Mouse (Mus musculus) hindbrain, postnatal 0 days (tissue): Measurements from ENCODE around the gene Pitpnc1. TPM values are rescaled to one million over a fixed set of nuclear protein-coding genes. Genes with fewer than 3 reads are reported as not detected.

ENCODE experiments used
- ATAC-seq: fragments of 200-750 bp; cut with Nextera tagmentation; 2 replicates; pipeline ENCODE4 v1.8.0; 2017; ENCODE audit warnings: mild to moderate bottlenecking, moderate TSS enrichment, moderate library complexity
- DNase-seq: peaks from one replicate; pipeline ENCODE4 v3.0.0-alpha.2; 2015; ENCODE audit warnings: low spot score
- H3K27ac ChIP-seq: fragments of 300-500 bp; sonication (generic); 2 replicates; pipeline ENCODE4 v1.5.1; 2014; ENCODE audit warnings: mild to moderate bottlenecking
- H3K27me3 ChIP-seq: fragments of 300-500 bp; sonication (generic); 2 replicates; pipeline ENCODE4 v1.6.1; 2014; ENCODE audit warnings: low read length, mixed read lengths; ENCODE audit not compliant: insufficient read depth
- H3K36me3 ChIP-seq: fragments of 300-500 bp; sonication (generic); 2 replicates; pipeline ENCODE4 v1.6.1; 2014; ENCODE audit warnings: low read length, mixed read lengths; ENCODE audit not compliant: insufficient read depth
- H3K4me1 ChIP-seq: fragments of 300-500 bp; sonication (generic); 2 replicates; pipeline ENCODE4 v1.6.1; 2014; ENCODE audit warnings: antibody characterized with exemption, low read length, mixed read lengths; ENCODE audit not compliant: insufficient read depth
- H3K4me2 ChIP-seq: fragments of 300-500 bp; sonication (generic); 2 replicates; pipeline ENCODE4 v1.6.1; 2014; ENCODE audit warnings: low read depth, mild to moderate bottlenecking, low read length, moderate library complexity, mixed read lengths
- H3K4me3 ChIP-seq: fragments of 300-500 bp; sonication (generic); 2 replicates; pipeline ENCODE4 v1.5.1; 2014; ENCODE audit warnings: low read length
- H3K9ac ChIP-seq: fragments of 300-500 bp; sonication (generic); replicated peaks from 2 replicates; pipeline ENCODE4 v1.6.1; 2014; ENCODE audit warnings: mild to moderate bottlenecking, low read length, moderate library complexity, mixed read lengths
- H3K9me3 ChIP-seq: fragments of 300-500 bp; sonication (generic); 2 replicates; pipeline ENCODE4 v1.6.1; 2016; ENCODE audit warnings: low read length, mixed read lengths
- CTCF ChIP-seq: IDR thresholded peaks from 2 replicates; pipeline ENCODE4 v1.5.1; 2016; ENCODE audit warnings: antibody characterized with exemption, control low read depth, low read depth
- WGBS: fragments of 180-500 bp; shearing (Covaris S2); extraction: QIAGEN DNeasy Blood & Tissue Kit; methylation state at CpG from one replicate; pipeline ENCODE4 v1.1.7; 2014; 5-methylcytosine and 5-hydroxymethylcytosine counted together
- polyA plus RNA-seq: library from polyadenylated mRNA; unstranded; fragments of >200 nt; fragmentation: Nextera tagmentation; extraction: Ambion mirVana; gene quantifications from 2 replicates; pipeline ENCODE4 v1.2.1, GENCODE M21; 2015
- total RNA-seq: library from RNA; depleted of rRNA; stranded (reverse); fragments of >200 nt; gene quantifications from 2 replicates; pipeline ENCODE4 v1.2.3, GENCODE M21; 2014; rRNA removed

Gene Pitpnc1
- total and polyA plus RNA-seq, 2 experiments from 2014 or later, result 42.2 to 43.6 TPM

DNA sequence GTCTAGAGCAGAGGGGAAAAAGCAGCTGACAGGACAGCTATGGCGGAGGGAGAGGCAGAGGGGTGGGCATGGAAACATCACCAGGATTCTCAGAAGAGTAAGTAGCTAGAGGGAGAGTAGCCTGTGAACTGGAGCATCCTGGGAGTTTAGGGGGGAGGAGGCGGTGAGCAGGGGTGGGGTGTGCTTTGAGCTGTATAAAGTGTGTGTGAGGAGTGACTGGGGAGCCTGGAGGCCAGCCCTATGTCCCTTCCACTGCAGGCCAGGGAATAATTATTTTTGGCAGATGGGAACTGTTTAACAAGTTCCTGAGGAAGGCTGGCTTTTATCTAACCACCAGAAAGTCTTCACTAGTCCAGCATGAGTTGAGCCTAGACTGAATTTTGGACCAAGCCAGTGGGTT, 275.2 kb downstream of the Pitpnc1 start:
- Histone ChIP-seq H3K27ac (no peak overlapping the region), H3K4me3 (no peak overlapping the region), H3K9me3 (no peaks in the 10 kb centered on the region), H3K36me3 (no peaks in the 10 kb centered on the region), H3K4me2 (no peak overlapping the region), H3K27me3 (no peaks in the 10 kb centered on the region), H3K9ac (no peak overlapping the region), H3K4me1 (no peaks in the 10 kb centered on the region)
- no peak for DNase-seq
- no peak for ATAC-seq
- WGBS, result 73% methylated on average over 2 of the region's 2 CpGs
- TF ChIP-seq CTCF, result no peak

DNA sequence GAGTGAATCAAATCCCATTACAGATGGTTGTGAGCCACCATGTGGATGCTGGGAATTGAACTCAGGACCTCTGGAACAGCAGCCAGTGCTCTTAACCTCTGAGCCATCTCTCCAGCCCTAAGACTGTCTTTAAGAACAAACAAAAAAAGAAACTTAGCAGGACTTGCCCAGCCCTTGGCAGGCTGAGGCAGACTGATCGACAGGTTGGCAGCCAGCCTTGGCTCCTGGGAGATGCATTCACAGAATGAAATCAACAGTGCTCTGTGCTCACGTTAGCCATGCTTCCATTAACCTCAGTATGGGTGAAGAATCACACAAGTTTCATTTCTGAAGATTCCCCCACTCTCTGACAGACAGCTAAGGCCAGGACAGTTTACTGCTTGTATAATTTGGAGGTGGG, 280.1 kb downstream of the Pitpnc1 start:
- H3K27me3 ChIP-seq, result no peaks in the 10 kb centered on the region
- H3K4me1 ChIP-seq, result no peaks in the 10 kb centered on the region
- H3K9ac ChIP-seq, result no peak overlapping the region
- H3K4me3 ChIP-seq, result no peak overlapping the region
- no peak for TF ChIP-seq CTCF
- H3K4me2 ChIP-seq, result no peak overlapping the region
- peaks cover 5% of the 10 kb centered on the region; the same call in 1 of the 2 replicates for H3K36me3 ChIP-seq
- ATAC-seq (no peak), DNase-seq (peak; percentile 63)
- 38% methylated on average over 2 of the region's 2 CpGs for WGBS
- no peaks in the 10 kb centered on the region for H3K9me3 ChIP-seq
- no peak overlapping the region for H3K27ac ChIP-seq

DNA sequence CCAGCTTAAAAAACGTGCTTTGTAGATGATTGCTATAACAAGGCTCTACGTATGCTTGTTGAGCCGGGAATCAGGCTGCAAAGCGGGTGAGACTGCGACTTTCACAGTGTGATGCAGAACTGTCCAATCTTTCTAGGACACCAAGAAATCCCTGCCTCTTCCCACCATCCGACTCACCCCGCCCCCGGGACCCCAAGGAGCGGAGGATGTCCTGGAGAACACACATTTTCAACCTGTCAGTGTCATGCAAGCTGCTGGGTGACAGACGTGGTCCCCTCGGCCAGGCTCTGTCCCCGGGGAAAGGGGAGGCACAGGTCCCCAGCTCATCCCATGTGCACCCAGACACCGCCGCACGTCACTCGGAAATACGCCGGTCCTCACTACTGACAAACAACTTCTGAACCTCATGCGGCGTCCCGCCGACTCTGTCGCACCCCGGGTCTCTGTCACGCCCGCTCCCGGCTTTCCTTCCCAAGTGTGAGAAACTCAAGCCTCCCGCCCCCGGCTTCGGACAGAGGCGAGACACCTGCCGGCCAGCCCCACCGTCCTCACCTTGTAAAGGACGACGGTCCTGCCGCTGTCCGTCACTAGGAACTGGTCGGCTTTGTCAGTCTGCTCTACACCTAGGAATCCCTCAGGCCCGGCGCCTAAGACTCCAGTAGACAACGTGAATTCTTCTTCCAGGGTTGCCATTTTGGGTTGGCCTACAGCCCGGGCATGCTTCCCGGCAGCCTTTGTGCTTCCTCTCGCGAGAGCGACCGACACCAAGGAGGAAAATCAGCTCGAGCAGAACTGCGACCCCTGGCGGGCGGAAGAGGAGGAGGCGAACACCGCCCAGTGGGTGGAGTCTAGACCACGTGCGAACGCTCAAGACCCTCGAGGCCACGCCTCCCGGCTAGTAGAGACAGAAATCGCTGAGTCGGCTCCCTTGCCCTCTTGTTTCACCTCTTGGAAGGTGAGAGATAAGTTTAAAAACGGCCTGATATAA, 281.6 kb downstream of the Pitpnc1 start, which contains the start of gene Nol11:
Gene Nol11, minus strand, starts transcription at position 817 of the 988 bp plus-strand sequence.
- ATAC-seq, result peak; percentile 97
- WGBS, result under 1% methylated on average over 62 of the region's 62 CpGs

DNA sequence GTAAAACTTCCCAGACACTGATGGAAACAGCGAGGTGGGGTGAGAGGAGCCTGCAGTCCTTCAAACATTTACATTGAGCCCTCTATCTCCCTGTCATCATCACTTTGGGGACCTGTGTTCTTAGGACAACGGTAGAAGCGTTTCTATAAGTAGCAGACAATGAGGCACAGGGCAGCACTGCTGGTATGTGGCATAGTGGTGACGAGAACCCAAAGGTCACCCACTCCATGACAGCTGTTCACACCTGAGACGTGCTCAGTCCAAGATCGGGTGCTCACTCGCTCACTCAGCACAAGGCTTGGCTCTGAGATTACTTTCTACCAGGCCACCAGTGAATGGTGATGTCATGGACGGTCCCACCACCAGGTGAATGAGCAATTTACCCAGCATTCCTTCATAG, 286.7 kb downstream of the Pitpnc1 start:
- no peak for TF ChIP-seq CTCF
- Histone ChIP-seq H3K4me3 (no peak overlapping the region), H3K27ac (no peak overlapping the region), H3K4me2 (no peak overlapping the region), H3K27me3 (no peaks in the 10 kb centered on the region), H3K4me1 (no peaks in the 10 kb centered on the region), H3K9me3 (no peaks in the 10 kb centered on the region), H3K9ac (no peak overlapping the region), H3K36me3 (peaks cover 52% of the 10 kb centered on the region)
- WGBS, result 90% methylated on average over 8 of the region's 8 CpGs
- ATAC-seq (no peak), DNase-seq (no peak)

More for the DNA sequence above, 281.6 kb downstream of the Pitpnc1 start, which contains the start of gene Nol11:
- peak; percentile 99 for DNase-seq
- Histone ChIP-seq H3K9ac (peak within 1 kb of the TSS; percentile 84), H3K27me3 (no peaks in the 10 kb centered on the region), H3K4me3 (peak within 1 kb of the TSS; percentile 81), H3K4me2 (peak within 1 kb of the TSS; percentile 92), H3K9me3 (no peaks in the 10 kb centered on the region), H3K36me3 (peaks cover 19% of the 10 kb centered on the region), H3K27ac (peak within 1 kb of the TSS; percentile 84), H3K4me1 (no peaks in the 10 kb centered on the region)
- TF ChIP-seq CTCF, result peak; percentile 98

DNA sequence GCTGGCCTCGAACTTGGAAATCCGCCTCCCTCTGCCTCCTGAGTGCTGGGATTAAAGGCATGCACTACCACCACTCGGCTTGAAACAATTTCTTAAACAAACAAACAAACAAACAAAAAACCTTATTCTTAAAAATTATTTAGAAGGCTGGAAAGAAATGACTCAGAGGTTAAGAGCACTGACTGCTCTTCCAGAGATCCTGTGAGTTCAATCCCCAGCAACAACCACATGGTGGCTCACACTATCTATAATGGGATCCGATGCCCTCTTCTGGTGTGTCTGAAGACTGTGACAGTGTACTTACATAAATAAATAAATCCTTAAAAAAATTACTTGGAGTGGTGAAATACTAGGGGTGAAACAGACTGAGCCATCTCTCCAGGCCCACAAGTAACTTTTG, 309.3 kb downstream of the Pitpnc1 start:
- H3K4me2 ChIP-seq, result no peak overlapping the region
- no peak for TF ChIP-seq CTCF
- peaks cover 2% of the 10 kb centered on the region; the same call in 1 of the 2 replicates for H3K36me3 ChIP-seq
- H3K9me3 ChIP-seq, result no peaks in the 10 kb centered on the region
- no peaks in the 10 kb centered on the region for H3K4me1 ChIP-seq
- DNase-seq (no peak), ATAC-seq (no peak)
- H3K9ac ChIP-seq, result no peak overlapping the region
- no peak overlapping the region for H3K4me3 ChIP-seq
- H3K27ac ChIP-seq, result no peak overlapping the region
- H3K27me3 ChIP-seq, result no peaks in the 10 kb centered on the region
- 85% methylated on average over 4 of the region's 4 CpGs for WGBS

DNA sequence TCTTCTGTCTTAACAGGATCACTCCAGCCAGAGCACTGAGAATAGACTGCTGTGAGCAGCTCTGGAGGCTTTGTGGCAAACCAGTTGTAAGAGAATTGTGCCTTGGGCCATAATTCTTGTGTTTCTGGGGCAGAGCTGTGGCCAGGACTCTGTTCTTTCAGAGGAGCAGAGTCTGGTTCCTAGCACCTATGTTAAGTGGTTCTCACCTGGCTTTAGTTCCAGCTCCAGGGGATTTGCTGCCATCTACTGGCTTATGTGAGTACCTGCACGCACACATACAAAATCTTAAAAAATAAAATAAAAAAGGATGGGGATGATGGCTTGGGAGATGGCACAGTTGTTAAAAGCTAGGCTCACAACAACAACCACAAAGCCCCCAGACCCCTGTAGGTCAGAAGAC, 311.5 kb downstream of the Pitpnc1 start:
- no peak for ATAC-seq
- Histone ChIP-seq H3K27me3 (no peaks in the 10 kb centered on the region), H3K9me3 (no peaks in the 10 kb centered on the region), H3K4me2 (no peak overlapping the region), H3K36me3 (no peaks in the 10 kb centered on the region), H3K9ac (no peak overlapping the region), H3K4me1 (no peaks in the 10 kb centered on the region), H3K27ac (no peak overlapping the region), H3K4me3 (no peak overlapping the region)
- peak; percentile 50 for TF ChIP-seq CTCF
- peak; percentile 10 for DNase-seq
- 46% methylated on average over 1 of the region's 1 CpGs for WGBS

Other genes starting within 250 kb of the Pitpnc1 start
- gene Psmd12, start 8.8 kb upstream of the Pitpnc1 start, total RNA-seq, result 26.9 and 27.2 TPM in 2 replicates
- 149 and 153 TPM in 2 replicates for gene Psmd12, start 8.8 kb upstream of the Pitpnc1 start, polyA plus RNA-seq
- gene Helz, start 77.2 kb upstream of the Pitpnc1 start, total RNA-seq, result 12.8 and 18.3 TPM in 2 replicates
- gene Helz, start 77.2 kb upstream of the Pitpnc1 start, polyA plus RNA-seq, result 8.4 and 9.3 TPM in 2 replicates
- gene Cacng1, start 245.8 kb upstream of the Pitpnc1 start, total RNA-seq, result 0.89 and 1.1 TPM in 2 replicates
- gene Cacng1, start 245.8 kb upstream of the Pitpnc1 start, polyA plus RNA-seq, result 0.66 and 0.68 TPM in 2 replicates